In the genomic region with DNA sequence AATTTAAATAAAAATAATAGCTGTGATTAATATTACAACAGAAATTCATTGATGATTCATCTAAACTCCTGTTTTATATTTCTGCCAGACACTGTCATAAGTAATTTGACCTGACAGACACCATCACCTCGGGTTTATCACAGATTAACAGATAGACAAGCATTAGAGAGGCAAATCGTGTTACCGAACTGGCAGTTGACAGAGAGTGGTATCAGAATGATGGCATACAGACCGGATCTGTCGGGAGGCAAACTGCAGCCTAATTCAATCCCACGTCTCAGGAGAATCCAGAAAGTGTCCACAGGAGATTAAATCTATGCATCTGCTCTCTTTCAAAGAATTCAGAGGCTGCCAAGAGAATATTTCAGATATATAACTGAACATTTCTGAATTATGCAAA, we compare ENCODE assay signal across 31 mouse cellular contexts.
DNase-seq lines count a peak whose midpoint lies in the region; ATAC-seq lines count a peak whose summit lies in the region.
"Had no signal": no experiment of that assay in that cellular context is flagged by ENCODE, and none has a peak within 500 bp of the region (broad histone marks: within the 10 kb centered on the region; RNA-seq: fewer than 3 reads in every experiment).

No protein-coding gene starts in this region.

- H3K4me2 ChIP-seq in midbrain, embryonic 14.5 days (ENCODE audit: low read length), result no peak overlapping the region
- H3K4me2 ChIP-seq in midbrain, embryonic 13.5 days (replicated peaks), result no peak overlapping the region
- H3K4me2 ChIP-seq: embryonic facial prominence, embryonic 12.5 days; forebrain, embryonic 15.5 days; heart, embryonic 11.5 days; hindbrain, embryonic 15.5 days; kidney, embryonic 15.5 days; limb, embryonic 13.5 days; liver, embryonic 11.5 days; lung, embryonic 15.5 days; midbrain, embryonic 15.5 days; neural tube, embryonic 12.5 days had no signal

- 42% methylated on average over 6 of the region's 6 CpGs for WGBS in midbrain, embryonic 14.5 days
- WGBS in midbrain, embryonic 13.5 days, result 51% methylated on average over 6 of the region's 6 CpGs

- no peaks in the 10 kb centered on the region for H3K27me3 ChIP-seq in midbrain, embryonic 14.5 days (ENCODE audit: control insufficient read depth, insufficient read depth, low read length)
- no peaks in the 10 kb centered on the region for H3K27me3 ChIP-seq in midbrain, embryonic 13.5 days
- H3K27me3 ChIP-seq: CH12.LX; embryonic facial prominence, embryonic 12.5 days; forebrain, embryonic 15.5 days; hindbrain, embryonic 15.5 days; kidney, embryonic 15.5 days; limb, embryonic 13.5 days; lung, embryonic 15.5 days; midbrain, embryonic 15.5 days; neural tube, embryonic 12.5 days had no signal

- H3K9ac ChIP-seq in midbrain, embryonic 14.5 days (replicated peaks; ENCODE audit: low read length), result no peak overlapping the region
- H3K9ac ChIP-seq in midbrain, embryonic 13.5 days (replicated peaks), result no peak overlapping the region
- H3K9ac ChIP-seq: embryonic facial prominence, embryonic 12.5 days; forebrain, embryonic 15.5 days; hindbrain, embryonic 15.5 days; kidney, embryonic 15.5 days; limb, embryonic 13.5 days; lung, embryonic 15.5 days; midbrain, embryonic 15.5 days; neural tube, embryonic 12.5 days had no signal

- H3K27ac ChIP-seq in midbrain, embryonic 14.5 days (replicated peaks; ENCODE audit: low read depth, low read length), result no peak overlapping the region
- H3K27ac ChIP-seq in midbrain, embryonic 13.5 days, result no peak overlapping the region
- H3K27ac ChIP-seq: embryonic facial prominence, embryonic 12.5 days; forebrain, embryonic 10.5 days; forebrain, embryonic 15.5 days; hindbrain, embryonic 15.5 days; kidney, embryonic 15.5 days; left cerebral cortex, adult 2 months; limb, embryonic 13.5 days; lung, embryonic 15.5 days; midbrain, embryonic 15.5 days; neural tube, embryonic 12.5 days had no signal

- H3K4me3 ChIP-seq in midbrain, embryonic 14.5 days (replicated peaks; ENCODE audit: low read depth, low read length), result no peak overlapping the region
- no peak overlapping the region for H3K4me3 ChIP-seq in midbrain, embryonic 13.5 days (replicated peaks)
- H3K4me3 ChIP-seq: embryonic facial prominence, embryonic 12.5 days; forebrain, embryonic 10.5 days; forebrain, embryonic 15.5 days; hindbrain, embryonic 15.5 days; kidney, embryonic 15.5 days; left cerebral cortex, adult 2 months; limb, embryonic 13.5 days; lung, embryonic 15.5 days; midbrain, embryonic 15.5 days; neural tube, embryonic 12.5 days had no signal

- no peaks in the 10 kb centered on the region for H3K36me3 ChIP-seq in midbrain, embryonic 14.5 days (ENCODE audit: control insufficient read depth, insufficient read depth, low read length)
- no peaks in the 10 kb centered on the region for H3K36me3 ChIP-seq in midbrain, embryonic 13.5 days
- H3K36me3 ChIP-seq: embryonic facial prominence, embryonic 12.5 days; forebrain, embryonic 10.5 days; forebrain, embryonic 15.5 days; hindbrain, embryonic 15.5 days; kidney, embryonic 15.5 days; limb, embryonic 13.5 days; lung, embryonic 15.5 days; midbrain, embryonic 15.5 days; neural tube, embryonic 12.5 days had no signal

- no peaks in the 10 kb centered on the region for H3K9me3 ChIP-seq in midbrain, embryonic 14.5 days (ENCODE audit: control insufficient read depth, low read length)
- H3K9me3 ChIP-seq in midbrain, embryonic 13.5 days, result no peaks in the 10 kb centered on the region
- H3K9me3 ChIP-seq: embryonic facial prominence, embryonic 12.5 days; forebrain, embryonic 10.5 days; forebrain, embryonic 15.5 days; hindbrain, embryonic 15.5 days; kidney, embryonic 15.5 days; limb, embryonic 13.5 days; lung, embryonic 15.5 days; midbrain, embryonic 15.5 days; neural tube, embryonic 12.5 days had no signal

- H3K4me1 ChIP-seq in midbrain, embryonic 14.5 days (ENCODE audit: control insufficient read depth, insufficient read depth, low read length), result no peaks in the 10 kb centered on the region
- H3K4me1 ChIP-seq in midbrain, embryonic 13.5 days (replicated peaks), result no peaks in the 10 kb centered on the region
- H3K4me1 ChIP-seq: embryonic facial prominence, embryonic 12.5 days; forebrain, embryonic 10.5 days; forebrain, embryonic 15.5 days; hindbrain, embryonic 15.5 days; kidney, embryonic 15.5 days; limb, embryonic 13.5 days; lung, embryonic 15.5 days; midbrain, embryonic 15.5 days; neural tube, embryonic 12.5 days had no signal

- peak; percentile 4 to 54 for DNase-seq in adrenal gland, adult (ENCODE audit: inconsistent age in 2 of 2, low spot score in 1 of 2)
- no peak for DNase-seq in adrenal gland, postnatal 4 days (ENCODE audit: low spot score in 2 of 2)
- DNase-seq in embryo, embryonic 10.5 days (ENCODE audit: low spot score), result peak; percentile 2
- no peak for DNase-seq in embryo, embryonic 9.5 days (ENCODE audit: extremely low spot score)
- DNase-seq in midbrain, embryonic 14.5 days, result peak; percentile 46
- DNase-seq in retina, postnatal 1 day, result peak; percentile 27
- no peak for DNase-seq in ovary, adult 18-20 months (ENCODE audit: low spot score)
- DNase-seq: cerebellum, adult 8-10 months; cerebellum, postnatal 36 days; gastrocnemius, postnatal 36 days; heart, adult 18-20 months; heart, postnatal 36 days; kidney, adult 18-20 months; kidney, postnatal 25 days; lung, postnatal 36 days; right cerebral cortex, postnatal 14 days; thymus, postnatal 4 days had no signal

- ATAC-seq in midbrain, embryonic 14.5 days (ENCODE audit: low FRiP score, low TSS enrichment), result no peak
- no peak for ATAC-seq in midbrain, embryonic 13.5 days
- ATAC-seq: forebrain, embryonic 15.5 days; midbrain, embryonic 15.5 days had no signal

Comparison
In these comparisons a context has a peak if more than half of its experiments do, and no peak if none do; other contexts are left out.
1. DNase-seq: peak in adrenal gland, adult (2 of 2), embryo, embryonic 10.5 days (single experiment), midbrain, embryonic 14.5 days (single experiment) and retina, postnatal 1 day (single experiment); none in adrenal gland, postnatal 4 days (0 of 2), embryo, embryonic 9.5 days (single experiment) and ovary, adult 18-20 months (single experiment).